Comparison of ENCODE assay signal across 7 mouse cellular contexts in genomic region chr13:6836351-6837074, GRCm38 (mm10).
DNase-seq lines count a peak whose midpoint lies in the region; ATAC-seq and TF ChIP-seq lines count a peak whose summit lies in the region.

No protein-coding gene starts in this region.

- H3K79me2 ChIP-seq in CH12.LX (replicated peaks; ENCODE audit: control insufficient read depth, extremely low read depth, insufficient read depth, poor library complexity, severe bottlenecking), result no peaks in the 10 kb centered on the region

- peak; percentile 63 for DNase-seq in CH12.LX (ENCODE audit: extremely low read depth)
- peak; percentile 29 for DNase-seq in WW6 (ENCODE audit: low read depth, low spot score)
- DNase-seq in layer of hippocampus, adult 9-11 months, result peak; percentile 72
- peak; percentile 37 to 53 for DNase-seq in lung, postnatal 4 days
- peak; percentile 62 to 75 for DNase-seq in right cerebral cortex, adult 2 months (ENCODE audit: low spot score in 2 of 2)

- H3K4me2 ChIP-seq in CH12.LX (ENCODE audit: insufficient read depth, low read depth, poor library complexity, severe bottlenecking), result no peak overlapping the region
- no peak overlapping the region for H3K4me2 ChIP-seq in hindbrain, embryonic 12.5 days (replicated peaks)

- H3K9ac ChIP-seq in CH12.LX (ENCODE audit: insufficient read depth, low read depth), result no peak overlapping the region
- no peak overlapping the region for H3K9ac ChIP-seq in hindbrain, embryonic 12.5 days

- 45% methylated on average over 6 of the region's 6 CpGs for WGBS in hindbrain, embryonic 12.5 days

- peak; percentile 84 for ATAC-seq in hindbrain, embryonic 12.5 days (ENCODE audit: low FRiP score)

- dilution Hi-C loops in CH12.LX (cut with MboI; ENCODE audit: extremely low pct_ligation_motif_present, extremely low pct_unique_long_range_greater_than_20kb, low sequenced_read_pairs), result no loop called here

- H3K9me3 ChIP-seq in CH12.LX (replicated peaks; ENCODE audit: low read length), result no peaks in the 10 kb centered on the region
- H3K9me3 ChIP-seq in hindbrain, embryonic 12.5 days (replicated peaks), result no peaks in the 10 kb centered on the region

- no peak for TF ChIP-seq POLR2A in CH12.LX (IDR thresholded peaks at IDR 0.05; ENCODE audit: low read depth, low read length)
- TF ChIP-seq POLR2A in cortical plate, adult 2 months (IDR thresholded peaks at IDR 0.05; ENCODE audit: extremely low read depth, insufficient read depth, low read length), result no peak

- in situ Hi-C loops in CH12.LX (cut with MboI; ENCODE audit: low pct_ligation_motif_present, low pct_unique_long_range_greater_than_20kb, low sequenced_read_pairs), result no loop called here

- no peak for TF ChIP-seq EP300 in CH12.LX (IDR thresholded peaks at IDR 0.05; ENCODE audit: low read length)

- peak; percentile 71 to 79 for TF ChIP-seq CTCF in CH12.LX (conservative IDR thresholded peaks at IDR 0.05 in 1 of 2, IDR thresholded peaks at IDR 0.05 in 1 of 2; ENCODE audit: low read depth in 2 of 2, low read length in 2 of 2)
- TF ChIP-seq CTCF in cortical plate, adult 2 months (IDR thresholded peaks at IDR 0.05; ENCODE audit: extremely low read depth, insufficient read depth, low read length), result peak; percentile 69

- no peak overlapping the region for H3K4me3 ChIP-seq in CH12.LX (replicated peaks in 1 of 3; ENCODE audit: low read depth in 2 of 3, low read length in 2 of 3, poor library complexity in 1 of 3)
- H3K4me3 ChIP-seq in cortical plate, adult 2 months (ENCODE audit: insufficient read depth, low read length), result no peak overlapping the region
- no peak overlapping the region for H3K4me3 ChIP-seq in hindbrain, embryonic 12.5 days

- TF ChIP-seq RAD21 in CH12.LX (IDR thresholded peaks at IDR 0.05; ENCODE audit: low read depth, low read length), result peak; percentile 91

- H3K36me3 ChIP-seq in CH12.LX (replicated peaks in 1 of 2; ENCODE audit: control insufficient read depth in 1 of 2, insufficient read depth in 1 of 2, low read length in 1 of 2), result no peaks in the 10 kb centered on the region
- no peaks in the 10 kb centered on the region for H3K36me3 ChIP-seq in hindbrain, embryonic 12.5 days

- peaks cover 0 to 8% of the 10 kb centered on the region in 2 experiments; a peak in 1 of 4 replicates for H3K4me1 ChIP-seq in CH12.LX (ENCODE audit: control insufficient read depth in 1 of 2, insufficient read depth in 2 of 2)
- no peaks in the 10 kb centered on the region for H3K4me1 ChIP-seq in cortical plate, adult 2 months (ENCODE audit: control insufficient read depth, insufficient read depth, low read length)
- H3K4me1 ChIP-seq in hindbrain, embryonic 12.5 days, result no peaks in the 10 kb centered on the region

- H3K27me3 ChIP-seq in CH12.LX (replicated peaks), result no peaks in the 10 kb centered on the region
- H3K27me3 ChIP-seq in hindbrain, embryonic 12.5 days, result no peaks in the 10 kb centered on the region

- H3K27ac ChIP-seq in CH12.LX (ENCODE audit: insufficient read depth, low read depth), result no peak overlapping the region
- H3K27ac ChIP-seq in cortical plate, adult 2 months (ENCODE audit: insufficient read depth, low read length), result no peak overlapping the region
- H3K27ac ChIP-seq in hindbrain, embryonic 12.5 days, result no peak overlapping the region

TF ChIP-seq in CH12.LX, 34 proteins besides CTCF, POLR2A, EP300 and RAD21:
- TF ChIP-seq HCFC1 (IDR thresholded peaks at IDR 0.05; ENCODE audit: low read depth, low read length), result no peak
- peak; percentile 76 for TF ChIP-seq SMC3 (IDR thresholded peaks at IDR 0.05; ENCODE audit: low read depth, low read length)
- TF ChIP-seq IRF4 (IDR thresholded peaks at IDR 0.05; ENCODE audit: low read depth, low read length), result no peak
- TF ChIP-seq TBP (conservative IDR thresholded peaks at IDR 0.05; ENCODE audit: low read depth, low read length), result 0 out of 2 replicates have a peak, but pooled peaks have one; percentile 68
TF ChIP-seq in CH12.LX: peak in this region for 2.
